Mouse (Mus musculus) thymus, adult 18-20 months (tissue): Measurements from ENCODE around the gene 4931400O07Rik.

Experiments
- DNase-seq, 2 experiments: peaks; one replicate each; pipeline ENCODE4 v3.0.0; 2022; ENCODE audit warnings: mixed read lengths in 2 of 2

4931400O07Rik gene

GRCm38 (mm10) chrX:62467691-62468090 is at the start of gene 4931400O07Rik:
Gene 4931400O07Rik (plus strand): TSS chrX:62467991.
- no peak for DNase-seq
